Mouse (Mus musculus): ENCODE results near the gene Vwce. TPM values are rescaled to one million over a fixed set of nuclear protein-coding genes. Genes with fewer than 3 reads are reported as not detected.

The Vwce gene
- polyA plus RNA-seq, 1 experiment from 2014 or later = 0.27 TPM

GRCm38 (mm10) chr19:10693926-10694682, 60.1 kb downstream of the Vwce start:
- Histone ChIP-seq H3K4me3 (no peak overlapping the region), H3K4me2 (no peak overlapping the region), H3K27me3 (no peaks in the 10 kb centered on the region), H3K9ac (no peak overlapping the region), H3K36me3 (ENCODE audit: poor library complexity, severe bottlenecking) (no peaks in the 10 kb centered on the region), H3K4me1 (peaks cover 65% of the 10 kb centered on the region), H3K27ac (no peak overlapping the region), H3K9me3 (replicated peaks) (no peaks in the 10 kb centered on the region)
- WGBS = 89% methylated on average over 10 of the region's 10 CpGs
- no peak for ATAC-seq

- Histone ChIP-seq H3K27ac (peak overlapping the region; percentile 77), H3K4me2 (peak overlapping the region; percentile 21), H3K27me3 (no peaks in the 10 kb centered on the region), H3K9me3 (replicated peaks) (no peaks in the 10 kb centered on the region), H3K9ac (peak overlapping the region; percentile 47), H3K36me3 (ENCODE audit: poor library complexity, severe bottlenecking) (no peaks in the 10 kb centered on the region), H3K4me3 (no peak overlapping the region), H3K4me1 (peaks cover 65% of the 10 kb centered on the region)
- ATAC-seq = no peak
- 15% methylated on average over 7 of the region's 7 CpGs for WGBS
Measured at GRCm38 (mm10) chr19:10695801-10696200, 61.8 kb downstream of the Vwce start.

GRCm38 (mm10) chr19:10698131-10698991, 64.3 kb downstream of the Vwce start:
- no peak overlapping the region for H3K9ac ChIP-seq
- no peaks in the 10 kb centered on the region for H3K27me3 ChIP-seq
- 77% methylated on average over 9 of the region's 9 CpGs for WGBS
- peaks cover 4% of the 10 kb centered on the region; the same call in 1 of the 2 replicates for H3K36me3 ChIP-seq (ENCODE audit: poor library complexity, severe bottlenecking)
- 0 out of 2 replicates have a peak, but pooled peaks have one; percentile 16 for ATAC-seq
- H3K9me3 ChIP-seq (replicated peaks) = no peaks in the 10 kb centered on the region
- no peak overlapping the region for H3K27ac ChIP-seq
- H3K4me1 ChIP-seq = peaks cover 63% of the 10 kb centered on the region
- no peak overlapping the region for H3K4me2 ChIP-seq
- no peak overlapping the region for H3K4me3 ChIP-seq

- Histone ChIP-seq H3K27me3 (no peaks in the 10 kb centered on the region), H3K4me1 (peaks cover 68% of the 10 kb centered on the region), H3K36me3 (ENCODE audit: poor library complexity, severe bottlenecking) (peaks cover 6% of the 10 kb centered on the region; the same call in 1 of the 2 replicates), H3K27ac (no peak overlapping the region), H3K4me2 (no peak overlapping the region), H3K9me3 (replicated peaks) (no peaks in the 10 kb centered on the region), H3K9ac (no peak overlapping the region), H3K4me3 (no peak overlapping the region)
- peak; percentile 30; the same call in 1 of the 2 replicates for ATAC-seq
- 50% methylated on average over 9 of the region's 9 CpGs for WGBS
Measured at GRCm38 (mm10) chr19:10699851-10700250, 65.8 kb downstream of the Vwce start.

- 60% methylated on average over 6 of the region's 6 CpGs for WGBS
- Histone ChIP-seq H3K4me3 (no peak overlapping the region), H3K4me2 (no peak overlapping the region), H3K9me3 (replicated peaks) (no peaks in the 10 kb centered on the region), H3K36me3 (ENCODE audit: poor library complexity, severe bottlenecking) (peaks cover 9% of the 10 kb centered on the region), H3K4me1 (peaks cover 58% of the 10 kb centered on the region), H3K9ac (no peak overlapping the region), H3K27ac (no peak overlapping the region), H3K27me3 (no peaks in the 10 kb centered on the region)
- no peak for ATAC-seq
Measured at GRCm38 (mm10) chr19:10701013-10701726, 67.2 kb downstream of the Vwce start.

- ATAC-seq = no peak
- peaks cover 18% of the 10 kb centered on the region for H3K36me3 ChIP-seq (ENCODE audit: poor library complexity, severe bottlenecking)
- WGBS = 86% methylated on average over 8 of the region's 8 CpGs
- no peak overlapping the region for H3K9ac ChIP-seq
- H3K4me2 ChIP-seq = no peak overlapping the region
- H3K4me1 ChIP-seq = peaks cover 54% of the 10 kb centered on the region
- H3K27ac ChIP-seq = no peak overlapping the region
- H3K9me3 ChIP-seq (replicated peaks) = no peaks in the 10 kb centered on the region
- no peak overlapping the region for H3K4me3 ChIP-seq
- H3K27me3 ChIP-seq = no peaks in the 10 kb centered on the region
Measured at GRCm38 (mm10) chr19:10702125-10702524, 68.1 kb downstream of the Vwce start.

GRCm38 (mm10) chr19:10703470-10703869, 69.5 kb downstream of the Vwce start:
- Histone ChIP-seq H3K36me3 (ENCODE audit: poor library complexity, severe bottlenecking) (peaks cover 30% of the 10 kb centered on the region), H3K4me2 (no peak overlapping the region), H3K9me3 (replicated peaks) (no peaks in the 10 kb centered on the region), H3K4me3 (no peak overlapping the region), H3K27me3 (no peaks in the 10 kb centered on the region), H3K27ac (no peak overlapping the region), H3K4me1 (peaks cover 41% of the 10 kb centered on the region), H3K9ac (no peak overlapping the region)
- ATAC-seq = no peak
- 93% methylated on average over 8 of the region's 8 CpGs for WGBS

- no peak overlapping the region for H3K9ac ChIP-seq
- 74% methylated on average over 13 of the region's 13 CpGs for WGBS
- no peak overlapping the region for H3K4me2 ChIP-seq
- peak overlapping the region; percentile 8; the same call in 1 of the 2 replicates for H3K27ac ChIP-seq
- H3K4me1 ChIP-seq = peaks cover 39% of the 10 kb centered on the region
- peaks cover 49% of the 10 kb centered on the region for H3K36me3 ChIP-seq (ENCODE audit: poor library complexity, severe bottlenecking)
- H3K4me3 ChIP-seq = no peak overlapping the region
- no peaks in the 10 kb centered on the region for H3K27me3 ChIP-seq
- no peaks in the 10 kb centered on the region for H3K9me3 ChIP-seq (replicated peaks)
- no peak for ATAC-seq
Measured at GRCm38 (mm10) chr19:10707087-10707875, 73.3 kb downstream of the Vwce start.

- H3K4me1 ChIP-seq = peaks cover 39% of the 10 kb centered on the region
- H3K27ac ChIP-seq = peak overlapping the region; percentile 8; the same call in 1 of the 2 replicates
- no peak overlapping the region for H3K4me3 ChIP-seq
- H3K9me3 ChIP-seq (replicated peaks) = no peaks in the 10 kb centered on the region
- 90% methylated on average over 1 of the region's 1 CpGs for WGBS
- no peak for ATAC-seq
- no peak overlapping the region for H3K9ac ChIP-seq
- peaks cover 55% of the 10 kb centered on the region for H3K36me3 ChIP-seq (ENCODE audit: poor library complexity, severe bottlenecking)
- no peak overlapping the region for H3K4me2 ChIP-seq
- H3K27me3 ChIP-seq = no peaks in the 10 kb centered on the region
Measured at GRCm38 (mm10) chr19:10707881-10708280, 73.9 kb downstream of the Vwce start.

- H3K4me2 ChIP-seq = no peak overlapping the region
- no peaks in the 10 kb centered on the region for H3K27me3 ChIP-seq
- peaks cover 31% of the 10 kb centered on the region for H3K4me1 ChIP-seq
- H3K9ac ChIP-seq = 0 out of 2 replicates have a peak overlapping the region, but pooled peaks have one; percentile 22
- ATAC-seq = no peak
- H3K27ac ChIP-seq = peak overlapping the region; percentile 97
- WGBS = 46% methylated on average over 6 of the region's 6 CpGs
- H3K9me3 ChIP-seq (replicated peaks) = no peaks in the 10 kb centered on the region
- peaks cover 59% of the 10 kb centered on the region for H3K36me3 ChIP-seq (ENCODE audit: poor library complexity, severe bottlenecking)
- no peak overlapping the region for H3K4me3 ChIP-seq
Measured at GRCm38 (mm10) chr19:10708900-10709299, 74.9 kb downstream of the Vwce start.

All from forebrain, embryonic 13.5 days (tissue).